Mouse (Mus musculus) spleen, postnatal 36 days (tissue): ENCODE results near the gene Creb5.

Experiments
- DNase-seq, 2 experiments: peaks; one replicate each; pipeline ENCODE4 v3.0.0; 2022; ENCODE audit warnings: low spot score in 2 of 2, mixed read lengths in 1 of 2

Creb5 gene

DNA sequence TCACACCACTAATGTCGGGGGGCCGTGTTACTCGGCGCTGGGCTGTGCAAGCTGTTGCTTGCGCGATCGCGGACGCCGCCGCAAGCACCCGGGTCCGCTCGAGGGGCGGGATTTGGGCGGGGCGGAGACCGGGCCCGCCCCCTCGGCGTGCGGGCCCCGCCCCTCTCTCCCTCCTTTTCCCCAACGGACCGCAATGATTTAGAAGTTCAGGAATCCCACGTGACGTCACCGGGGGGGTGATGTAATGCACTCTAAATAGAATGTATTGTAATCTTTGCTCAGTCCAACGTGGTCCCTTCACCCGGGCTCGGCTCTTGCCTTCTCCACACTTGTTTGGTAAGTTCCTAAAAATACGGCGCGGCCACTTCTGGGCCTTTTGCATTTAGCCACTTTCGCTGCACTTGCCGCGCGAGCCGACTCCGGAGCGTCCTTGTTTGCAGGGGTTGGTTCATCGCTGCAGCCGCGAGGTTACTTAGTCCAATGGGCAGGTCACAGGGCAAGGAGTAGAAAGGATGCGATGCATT lies at the start of gene Creb5:
Gene Creb5 (plus strand): TSS at position 233 of the 524 bp plus-strand sequence.
- DNase-seq, result peak; percentile 19 to 41

GRCm38 (mm10) chr6:53259841-53260240 lies 27.2 kb upstream of the Creb5 start:
- no peak for DNase-seq

- DNase-seq, result no peak
Measured at GRCm38 (mm10) chr6:53262401-53262800, 24.7 kb upstream of the Creb5 start.

DNA sequence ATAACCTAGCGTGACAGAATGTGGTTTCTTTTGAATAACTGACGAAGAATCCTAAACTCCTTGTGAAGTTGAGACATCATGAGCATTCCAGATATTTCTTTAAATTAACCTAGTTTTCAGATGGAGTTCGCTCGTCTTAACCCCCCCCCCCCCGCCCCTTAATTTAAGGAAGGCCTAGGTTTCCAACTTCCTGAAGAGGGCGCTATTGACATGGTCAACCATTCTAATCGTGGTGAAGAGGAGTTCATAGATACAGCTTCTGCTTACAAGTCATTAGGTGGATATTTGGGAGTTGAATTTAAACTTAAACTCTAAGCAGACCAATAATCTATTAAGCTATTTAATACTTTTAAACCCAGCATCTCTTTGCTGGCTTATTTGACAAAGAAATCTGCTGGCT lies 20.0 kb upstream of the Creb5 start:
- DNase-seq, result no peak

DNA sequence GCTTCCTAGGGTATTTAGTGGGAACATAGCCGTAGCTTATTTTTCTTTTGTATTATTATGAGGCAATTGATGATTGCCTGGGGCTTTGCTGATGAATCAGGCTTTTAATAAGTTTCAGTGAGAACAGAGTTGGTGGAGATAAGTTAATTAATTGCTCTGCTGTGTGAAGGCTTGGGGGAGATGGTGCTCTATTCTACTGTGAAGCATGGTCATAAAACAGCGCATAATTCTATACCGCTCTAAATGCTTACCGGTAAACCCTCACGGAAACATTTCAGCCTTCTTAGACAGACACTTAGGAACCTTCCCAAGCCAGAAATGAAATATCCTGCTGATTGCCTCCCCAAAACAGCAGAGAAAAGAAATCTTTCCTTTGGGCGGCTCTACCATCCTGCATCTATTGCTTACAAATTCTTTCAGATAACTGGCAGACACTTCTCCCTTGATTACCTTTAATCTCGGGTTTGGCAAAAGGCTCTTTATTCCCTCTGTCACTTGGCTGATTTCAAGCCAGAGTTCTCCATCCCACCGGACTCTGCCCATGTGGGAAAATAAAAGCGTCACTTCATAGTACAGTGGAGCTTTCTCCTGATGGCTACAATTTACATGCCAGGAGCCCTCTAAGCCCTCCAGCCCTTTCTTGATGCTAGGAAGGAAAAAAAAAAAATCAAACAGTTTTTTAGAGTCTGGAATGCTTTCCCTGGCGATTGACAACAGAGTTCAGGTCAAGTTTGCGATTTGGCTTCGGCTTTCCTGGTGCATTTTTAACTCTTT lies 19.2 kb upstream of the Creb5 start:
- DNase-seq, result no peak

DNA sequence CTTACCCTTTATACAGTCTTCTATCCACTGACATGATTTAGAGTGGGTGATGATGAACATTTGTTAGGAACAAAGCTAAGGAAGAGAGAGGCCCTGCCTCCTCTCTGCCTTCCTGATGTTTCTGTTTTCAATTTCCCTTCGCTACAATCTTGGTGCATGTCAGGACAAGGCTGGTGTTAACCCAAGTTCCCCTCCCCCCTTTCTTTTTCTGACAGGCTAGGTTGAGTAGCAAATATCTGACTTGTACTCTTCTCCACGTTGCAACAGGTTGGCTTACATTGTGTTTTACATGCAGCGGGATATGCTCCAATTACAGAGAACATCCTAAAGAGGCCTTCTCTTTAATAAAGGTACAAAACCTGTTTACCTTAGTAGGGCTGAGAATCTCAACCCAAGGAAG lies 15.9 kb upstream of the Creb5 start:
- no peak for DNase-seq

GRCm38 (mm10) chr6:53271636-53272035 lies 15.4 kb upstream of the Creb5 start:
- no peak for DNase-seq

- DNase-seq, result no peak
Measured at GRCm38 (mm10) chr6:53286389-53287037, 557 bp upstream of the Creb5 start.

- DNase-seq, result peak; percentile 9 to 12
Measured at GRCm38 (mm10) chr6:53287562-53288381, 702 bp downstream of the Creb5 start.

GRCm38 (mm10) chr6:53288584-53289558 lies 1.8 kb downstream of the Creb5 start:
- no peak for DNase-seq

- no peak for DNase-seq
Measured at GRCm38 (mm10) chr6:53289659-53290058, 2.6 kb downstream of the Creb5 start.

- DNase-seq, result no peak
Measured at GRCm38 (mm10) chr6:53290215-53290990, 3.3 kb downstream of the Creb5 start.

DNA sequence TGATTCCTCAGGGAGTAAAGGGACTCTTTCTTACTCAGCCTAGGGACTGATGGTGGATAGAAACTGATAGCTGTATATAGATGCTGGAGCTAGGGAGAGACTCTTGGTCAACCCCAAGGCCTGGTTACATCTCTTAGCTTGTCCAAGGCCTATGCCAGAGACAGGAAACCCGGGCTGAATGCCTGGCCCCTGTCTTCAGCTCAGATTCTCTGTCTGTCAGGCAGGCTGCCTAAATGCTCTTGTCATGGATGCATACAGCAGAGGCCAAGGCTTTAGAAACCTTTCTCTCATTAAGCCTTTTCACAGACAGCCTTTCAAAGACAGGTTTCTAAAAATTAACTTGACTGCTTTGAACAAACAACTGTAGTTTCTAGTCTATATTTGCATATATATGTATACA lies 5.9 kb downstream of the Creb5 start:
- DNase-seq, result no peak

- DNase-seq, result no peak
Measured at GRCm38 (mm10) chr6:53297851-53298250, 10.8 kb downstream of the Creb5 start.

DNA sequence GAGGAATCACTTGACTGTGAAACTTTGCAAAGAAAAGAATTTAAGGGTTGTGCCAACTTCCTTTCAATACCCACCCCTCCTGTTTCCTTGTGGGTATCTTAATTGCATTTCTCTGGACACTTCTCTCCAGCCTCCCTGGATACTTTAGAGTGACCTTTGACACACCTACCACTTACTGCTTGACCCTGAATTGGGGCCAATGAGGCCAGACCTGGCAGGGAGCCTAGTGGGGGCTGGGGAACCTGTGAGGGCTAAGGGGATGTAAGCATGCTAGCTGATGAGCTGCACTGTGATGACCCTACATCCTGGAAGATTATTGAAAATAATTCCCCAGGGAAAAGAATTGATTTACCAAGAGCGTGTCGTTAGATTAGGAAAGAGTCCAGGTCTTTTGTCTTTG lies 17.1 kb downstream of the Creb5 start:
- no peak for DNase-seq

DNA sequence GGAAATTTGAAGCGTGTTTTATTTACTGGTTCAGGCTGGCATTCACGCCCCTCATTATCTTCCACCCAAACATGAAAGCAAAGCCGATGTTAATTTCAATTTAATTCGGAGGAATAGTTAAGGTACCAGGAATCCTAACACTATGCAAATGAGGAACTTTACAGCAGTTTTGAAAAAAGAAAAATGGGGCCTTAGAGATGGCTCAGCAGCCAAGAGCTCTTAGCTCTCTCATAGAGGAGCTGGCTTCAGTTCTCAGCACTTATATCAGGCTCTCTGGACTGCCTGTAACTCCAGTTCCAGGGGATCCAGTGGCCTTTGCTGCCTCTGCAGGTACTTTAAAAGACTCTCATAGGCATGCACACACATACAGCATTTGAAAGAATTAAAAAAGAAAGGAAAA lies 19.1 kb downstream of the Creb5 start:
- no peak for DNase-seq

GRCm38 (mm10) chr6:53306710-53307109 lies 19.6 kb downstream of the Creb5 start:
- no peak for DNase-seq

- no peak for DNase-seq
Measured at GRCm38 (mm10) chr6:53308684-53309083, 21.6 kb downstream of the Creb5 start.

DNA sequence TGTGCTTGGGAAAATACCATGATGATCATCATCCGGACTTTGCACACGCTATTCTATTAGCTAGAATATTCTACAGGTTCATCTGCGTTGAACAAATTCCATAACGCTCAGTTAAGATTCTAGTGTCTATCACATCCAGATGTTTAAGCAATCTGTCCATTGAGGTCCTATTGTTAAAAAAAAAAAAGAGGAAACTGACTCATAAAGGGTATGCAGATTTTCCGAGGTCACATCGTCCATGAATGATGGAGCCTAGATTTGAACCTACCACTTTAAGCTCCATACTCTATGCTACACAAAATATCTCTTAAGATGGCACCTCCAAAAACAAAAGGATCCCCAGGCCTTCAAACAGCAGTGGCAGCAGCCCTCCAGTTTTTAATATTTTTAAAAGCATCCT lies 26.5 kb downstream of the Creb5 start:
- no peak for DNase-seq

DNA sequence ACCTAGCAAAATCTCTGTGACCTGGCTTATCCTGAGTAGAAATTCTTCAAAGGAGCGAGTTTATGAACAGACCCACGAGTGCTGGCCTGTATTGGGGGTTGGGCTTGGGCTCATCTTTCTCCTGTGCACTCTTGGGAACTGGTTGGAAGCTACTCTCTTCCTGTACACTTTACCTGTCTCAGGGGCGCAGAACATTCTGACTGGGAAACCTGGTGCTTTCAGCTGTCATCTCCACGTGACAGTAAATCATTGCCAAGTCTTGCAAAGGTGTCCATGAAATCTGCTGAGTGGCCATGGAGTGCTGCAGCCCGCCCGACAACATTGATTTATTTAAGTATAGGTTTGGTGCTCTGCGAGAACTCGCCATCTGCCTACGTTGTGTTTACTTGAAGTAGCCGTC lies 27.1 kb downstream of the Creb5 start:
- no peak for DNase-seq
